Mouse (Mus musculus): ENCODE measurements around the gene Crebbp. TPM values are rescaled to one million over a fixed set of nuclear protein-coding genes. Genes with fewer than 3 reads are reported as not detected.

Gene Crebbp
- polyA plus RNA-seq, 1 experiment: 8.2 TPM

- TF ChIP-seq USF1 (IDR thresholded peaks at IDR 0.05; ENCODE audit: low read depth) (no peak), FOSL1 (IDR thresholded peaks at IDR 0.05; ENCODE audit: insufficient read depth, low read length, poor library complexity, severe bottlenecking) (no peak), MYOD1 (IDR thresholded peaks at IDR 0.05; ENCODE audit: control insufficient read depth, insufficient read length, low read depth) (no peak), MAX (IDR thresholded peaks at IDR 0.05) (no peak), MYOG (IDR thresholded peaks at IDR 0.05; ENCODE audit: control insufficient read depth, extremely low read depth, insufficient read length) (no peak), CEBPB (IDR thresholded peaks at IDR 0.05; ENCODE audit: low read depth) (no peak), CTCF (IDR thresholded peaks at IDR 0.05; ENCODE audit: control insufficient read depth, insufficient read depth, insufficient read length) (no peak)
- Histone ChIP-seq H3K36me3 (ENCODE audit: control insufficient read depth, insufficient read depth) (no peaks in the 10 kb centered on the region), H3ac (ENCODE audit: control insufficient read depth, insufficient read length, low read depth) (no peak overlapping the region), H3K79me2 (ENCODE audit: control insufficient read depth, insufficient read depth) (peaks cover 67% of the 10 kb centered on the region), H3K4me3 (ENCODE audit: insufficient read depth, poor library complexity, severe bottlenecking) (no peak overlapping the region), H3K27me3 (ENCODE audit: control insufficient read depth, insufficient read depth, insufficient read length) (no peaks in the 10 kb centered on the region), H3K79me3 (ENCODE audit: low read depth) (peaks cover 46% of the 10 kb centered on the region)
Observed at GRCm38 (mm10) chr16:4074836-4075235, 139.0 kb downstream of the Crebbp start.

- Histone ChIP-seq H3ac (ENCODE audit: control insufficient read depth, insufficient read length, low read depth) (no peak overlapping the region), H3K79me2 (ENCODE audit: control insufficient read depth, insufficient read depth) (peaks cover 70% of the 10 kb centered on the region), H3K79me3 (ENCODE audit: low read depth) (peaks cover 46% of the 10 kb centered on the region), H3K4me3 (ENCODE audit: insufficient read depth, poor library complexity, severe bottlenecking) (no peak overlapping the region), H3K27me3 (ENCODE audit: control insufficient read depth, insufficient read depth, insufficient read length) (no peaks in the 10 kb centered on the region), H3K36me3 (ENCODE audit: control insufficient read depth, insufficient read depth) (no peaks in the 10 kb centered on the region)
- TF ChIP-seq USF1 (IDR thresholded peaks at IDR 0.05; ENCODE audit: low read depth) (no peak), CTCF (IDR thresholded peaks at IDR 0.05; ENCODE audit: control insufficient read depth, insufficient read depth, insufficient read length) (no peak), CEBPB (IDR thresholded peaks at IDR 0.05; ENCODE audit: low read depth) (no peak), MYOD1 (IDR thresholded peaks at IDR 0.05; ENCODE audit: control insufficient read depth, insufficient read length, low read depth) (no peak), MAX (IDR thresholded peaks at IDR 0.05) (no peak), MYOG (IDR thresholded peaks at IDR 0.05; ENCODE audit: control insufficient read depth, extremely low read depth, insufficient read length) (no peak), FOSL1 (IDR thresholded peaks at IDR 0.05; ENCODE audit: insufficient read depth, low read length, poor library complexity, severe bottlenecking) (no peak)
Observed at GRCm38 (mm10) chr16:4074297-4074696, 139.5 kb downstream of the Crebbp start.

- Histone ChIP-seq H3K27me3 (ENCODE audit: control insufficient read depth, insufficient read depth, insufficient read length) (no peaks in the 10 kb centered on the region), H3K79me3 (ENCODE audit: low read depth) (peaks cover 10% of the 10 kb centered on the region), H3K4me3 (ENCODE audit: insufficient read depth, poor library complexity, severe bottlenecking) (no peak overlapping the region), H3K36me3 (ENCODE audit: control insufficient read depth, insufficient read depth) (peaks cover 44% of the 10 kb centered on the region), H3K79me2 (ENCODE audit: control insufficient read depth, insufficient read depth) (peaks cover 29% of the 10 kb centered on the region), H3ac (ENCODE audit: control insufficient read depth, insufficient read length, low read depth) (no peak overlapping the region)
- TF ChIP-seq CTCF (IDR thresholded peaks at IDR 0.05; ENCODE audit: control insufficient read depth, insufficient read depth, insufficient read length) (peak; percentile 80), MAX (IDR thresholded peaks at IDR 0.05) (no peak)
Observed at GRCm38 (mm10) chr16:4068588-4068987, 145.2 kb downstream of the Crebbp start.

GRCm38 (mm10) chr16:4064945-4065344 is 148.9 kb downstream of the Crebbp start:
- H3K79me2 ChIP-seq (ENCODE audit: control insufficient read depth, insufficient read depth): peaks cover 3% of the 10 kb centered on the region
- TF ChIP-seq MYOD1 (IDR thresholded peaks at IDR 0.05; ENCODE audit: control insufficient read depth, insufficient read length, low read depth): no peak
- TF ChIP-seq MAX (IDR thresholded peaks at IDR 0.05): no peak
- no peak for TF ChIP-seq FOSL1 (IDR thresholded peaks at IDR 0.05; ENCODE audit: insufficient read depth, low read length, poor library complexity, severe bottlenecking)
- TF ChIP-seq CEBPB (IDR thresholded peaks at IDR 0.05; ENCODE audit: low read depth): no peak
- no peak for TF ChIP-seq CTCF (IDR thresholded peaks at IDR 0.05; ENCODE audit: control insufficient read depth, insufficient read depth, insufficient read length)
- TF ChIP-seq MYOG (IDR thresholded peaks at IDR 0.05; ENCODE audit: control insufficient read depth, extremely low read depth, insufficient read length): no peak
- no peak for TF ChIP-seq USF1 (IDR thresholded peaks at IDR 0.05; ENCODE audit: low read depth)
- H3K4me3 ChIP-seq (ENCODE audit: insufficient read depth, poor library complexity, severe bottlenecking): no peak overlapping the region
- no peaks in the 10 kb centered on the region for H3K27me3 ChIP-seq (ENCODE audit: control insufficient read depth, insufficient read depth, insufficient read length)
- H3ac ChIP-seq (ENCODE audit: control insufficient read depth, insufficient read length, low read depth): no peak overlapping the region
- H3K36me3 ChIP-seq (ENCODE audit: control insufficient read depth, insufficient read depth): peaks cover 76% of the 10 kb centered on the region
- no peaks in the 10 kb centered on the region for H3K79me3 ChIP-seq (ENCODE audit: low read depth)

- no peak overlapping the region for H3ac ChIP-seq (ENCODE audit: control insufficient read depth, insufficient read length, low read depth)
- H3K27me3 ChIP-seq (ENCODE audit: control insufficient read depth, insufficient read depth, insufficient read length): no peaks in the 10 kb centered on the region
- H3K79me3 ChIP-seq (ENCODE audit: low read depth): no peaks in the 10 kb centered on the region
- H3K4me3 ChIP-seq (ENCODE audit: insufficient read depth, poor library complexity, severe bottlenecking): no peak overlapping the region
- peaks cover 71% of the 10 kb centered on the region for H3K36me3 ChIP-seq (ENCODE audit: control insufficient read depth, insufficient read depth)
- H3K79me2 ChIP-seq (ENCODE audit: control insufficient read depth, insufficient read depth): no peaks in the 10 kb centered on the region
- TF ChIP-seq MYOD1 (IDR thresholded peaks at IDR 0.05; ENCODE audit: control insufficient read depth, insufficient read length, low read depth) (no peak), FOSL1 (IDR thresholded peaks at IDR 0.05; ENCODE audit: insufficient read depth, low read length, poor library complexity, severe bottlenecking) (no peak), MYOG (IDR thresholded peaks at IDR 0.05; ENCODE audit: control insufficient read depth, extremely low read depth, insufficient read length) (no peak), USF1 (IDR thresholded peaks at IDR 0.05; ENCODE audit: low read depth) (no peak), MAX (IDR thresholded peaks at IDR 0.05) (no peak), CTCF (IDR thresholded peaks at IDR 0.05; ENCODE audit: control insufficient read depth, insufficient read depth, insufficient read length) (no peak), CEBPB (IDR thresholded peaks at IDR 0.05; ENCODE audit: low read depth) (no peak)
Observed at GRCm38 (mm10) chr16:4053811-4054210, 160.0 kb downstream of the Crebbp start.

GRCm38 (mm10) chr16:4052601-4053000 is 161.2 kb downstream of the Crebbp start:
- H3K36me3 ChIP-seq (ENCODE audit: control insufficient read depth, insufficient read depth): peaks cover 73% of the 10 kb centered on the region
- no peak for TF ChIP-seq MYOD1 (IDR thresholded peaks at IDR 0.05; ENCODE audit: control insufficient read depth, insufficient read length, low read depth)
- TF ChIP-seq CTCF (IDR thresholded peaks at IDR 0.05; ENCODE audit: control insufficient read depth, insufficient read depth, insufficient read length): no peak
- TF ChIP-seq USF1 (IDR thresholded peaks at IDR 0.05; ENCODE audit: low read depth): no peak
- no peak for TF ChIP-seq MYOG (IDR thresholded peaks at IDR 0.05; ENCODE audit: control insufficient read depth, extremely low read depth, insufficient read length)
- no peak for TF ChIP-seq FOSL1 (IDR thresholded peaks at IDR 0.05; ENCODE audit: insufficient read depth, low read length, poor library complexity, severe bottlenecking)
- no peak for TF ChIP-seq MAX (IDR thresholded peaks at IDR 0.05)
- no peaks in the 10 kb centered on the region for H3K79me3 ChIP-seq (ENCODE audit: low read depth)
- no peak overlapping the region for H3ac ChIP-seq (ENCODE audit: control insufficient read depth, insufficient read length, low read depth)
- no peak overlapping the region for H3K4me3 ChIP-seq (ENCODE audit: insufficient read depth, poor library complexity, severe bottlenecking)
- no peaks in the 10 kb centered on the region for H3K79me2 ChIP-seq (ENCODE audit: control insufficient read depth, insufficient read depth)
- H3K27me3 ChIP-seq (ENCODE audit: control insufficient read depth, insufficient read depth, insufficient read length): no peaks in the 10 kb centered on the region
